Mouse (Mus musculus): ENCODE measurements around the gene Mcur1. TPM values are rescaled to one million over a fixed set of nuclear protein-coding genes. Genes with fewer than 3 reads are reported as not detected.

Mcur1 gene
- polyA plus RNA-seq, 1 experiment from 2014 or later: 14.5 TPM

DNA sequence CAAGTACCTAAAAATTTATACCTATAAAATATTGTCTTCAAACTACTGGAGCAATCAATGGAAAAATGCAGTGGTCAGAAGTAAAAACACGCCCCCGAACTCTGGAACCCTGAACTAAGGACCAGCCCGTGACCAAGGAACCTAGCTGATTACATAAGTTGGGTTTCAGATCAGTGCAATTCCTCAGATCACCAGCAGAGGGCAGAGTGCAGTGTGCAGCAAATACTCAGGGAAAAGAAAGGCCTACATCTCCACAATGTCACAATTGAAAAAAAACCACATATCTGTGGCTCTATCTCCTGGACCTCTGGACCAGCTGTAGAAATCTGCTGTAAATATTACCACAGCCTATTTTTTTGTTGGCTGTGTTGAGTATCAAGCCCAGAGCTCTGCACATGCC lies 13.1 kb downstream of the Mcur1 start:
- no peak overlapping the region for H3K4me2 ChIP-seq
- H3K36me3 ChIP-seq (ENCODE audit: control insufficient read depth, insufficient read depth, low read length): peaks cover 23% of the 10 kb centered on the region
- no peaks in the 10 kb centered on the region for H3K4me1 ChIP-seq (ENCODE audit: control insufficient read depth, insufficient read depth, low read length)
- no peak overlapping the region for H3K9ac ChIP-seq (ENCODE audit: low read depth, low read length)
- H3K9me3 ChIP-seq (replicated peaks; ENCODE audit: control insufficient read depth, low read length): no peaks in the 10 kb centered on the region
- no peak for ATAC-seq (replicated peaks; ENCODE audit: insufficient number of reproducible peaks, low FRiP score, low TSS enrichment)
- 27% methylated on average over 3 of the region's 3 CpGs for WGBS (ENCODE audit: insufficient replicate concordance)
- no peak overlapping the region for H3K4me3 ChIP-seq (ENCODE audit: low read depth, low read length)
- H3K27ac ChIP-seq (ENCODE audit: low read depth, low read length): no peak overlapping the region
- H3K27me3 ChIP-seq (ENCODE audit: control insufficient read depth, insufficient read depth, low read length): no peaks in the 10 kb centered on the region

DNA sequence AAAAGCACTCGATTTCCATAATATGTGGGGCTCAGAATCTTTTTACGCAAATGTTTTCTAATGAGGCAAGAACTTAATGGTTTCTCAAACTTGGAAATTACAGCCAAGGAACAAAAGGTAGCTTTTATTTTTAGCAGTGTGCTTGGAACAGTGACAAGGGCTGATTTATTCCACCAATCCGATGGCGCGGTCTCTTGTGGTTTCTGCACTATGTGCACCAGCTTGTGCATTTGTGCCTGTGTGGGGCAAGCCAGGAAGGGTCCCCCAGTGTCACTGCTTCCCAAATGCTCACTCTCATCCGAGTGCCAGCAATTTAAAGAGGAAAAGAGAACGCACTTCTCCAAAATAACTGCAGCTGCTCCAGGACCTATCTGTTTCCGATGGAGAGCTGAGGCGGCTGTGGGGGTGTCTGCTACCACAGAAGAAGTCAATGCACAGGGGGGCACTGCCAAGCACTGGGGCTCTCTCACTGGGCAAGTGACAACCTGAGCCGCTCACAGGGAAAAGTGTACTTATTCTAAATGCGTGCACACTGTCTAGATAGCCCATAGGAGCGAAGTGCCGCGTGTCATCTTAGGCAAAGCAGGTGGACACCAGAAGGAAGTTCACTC lies 19.7 kb downstream of the Mcur1 start:
- Histone ChIP-seq H3K4me2 (no peak overlapping the region), H3K4me1 (ENCODE audit: control insufficient read depth, insufficient read depth, low read length) (peaks cover 14% of the 10 kb centered on the region), H3K27me3 (ENCODE audit: control insufficient read depth, insufficient read depth, low read length) (no peaks in the 10 kb centered on the region), H3K4me3 (ENCODE audit: low read depth, low read length) (no peak overlapping the region), H3K36me3 (ENCODE audit: control insufficient read depth, insufficient read depth, low read length) (peaks cover 10% of the 10 kb centered on the region), H3K9me3 (replicated peaks; ENCODE audit: control insufficient read depth, low read length) (no peaks in the 10 kb centered on the region), H3K27ac (ENCODE audit: low read depth, low read length) (no peak overlapping the region), H3K9ac (ENCODE audit: low read depth, low read length) (no peak overlapping the region)
- ATAC-seq (replicated peaks; ENCODE audit: insufficient number of reproducible peaks, low FRiP score, low TSS enrichment): no peak
- 89% methylated on average over 14 of the region's 14 CpGs for WGBS (ENCODE audit: insufficient replicate concordance)

DNA sequence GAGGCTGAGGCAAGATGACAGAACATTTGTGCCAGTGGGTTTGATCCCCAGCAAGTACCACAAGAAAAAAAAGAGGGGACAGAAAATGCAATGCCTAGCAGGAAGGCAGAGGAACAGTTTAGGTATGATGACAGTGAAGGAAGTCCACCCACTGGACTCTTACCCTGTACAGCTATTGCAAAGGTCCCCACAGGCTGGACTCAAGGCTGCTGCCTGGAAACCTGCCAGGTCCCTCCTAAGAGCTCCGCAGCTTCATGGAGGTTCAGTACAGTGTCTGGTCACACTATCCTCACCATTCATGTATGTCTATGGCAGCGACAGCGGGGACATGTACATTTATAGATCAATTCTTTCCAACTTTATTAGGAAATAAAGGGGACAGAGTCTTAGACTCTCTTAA lies 20.6 kb downstream of the Mcur1 start:
- Histone ChIP-seq H3K27me3 (ENCODE audit: control insufficient read depth, insufficient read depth, low read length) (no peaks in the 10 kb centered on the region), H3K4me2 (no peak overlapping the region), H3K4me1 (ENCODE audit: control insufficient read depth, insufficient read depth, low read length) (peaks cover 14% of the 10 kb centered on the region), H3K9ac (ENCODE audit: low read depth, low read length) (no peak overlapping the region), H3K4me3 (ENCODE audit: low read depth, low read length) (no peak overlapping the region), H3K36me3 (ENCODE audit: control insufficient read depth, insufficient read depth, low read length) (peaks cover 7% of the 10 kb centered on the region), H3K27ac (ENCODE audit: low read depth, low read length) (no peak overlapping the region), H3K9me3 (replicated peaks; ENCODE audit: control insufficient read depth, low read length) (no peaks in the 10 kb centered on the region)
- ATAC-seq (replicated peaks; ENCODE audit: insufficient number of reproducible peaks, low FRiP score, low TSS enrichment): no peak
- WGBS (ENCODE audit: insufficient replicate concordance): 80% methylated on average over 3 of the region's 3 CpGs

DNA sequence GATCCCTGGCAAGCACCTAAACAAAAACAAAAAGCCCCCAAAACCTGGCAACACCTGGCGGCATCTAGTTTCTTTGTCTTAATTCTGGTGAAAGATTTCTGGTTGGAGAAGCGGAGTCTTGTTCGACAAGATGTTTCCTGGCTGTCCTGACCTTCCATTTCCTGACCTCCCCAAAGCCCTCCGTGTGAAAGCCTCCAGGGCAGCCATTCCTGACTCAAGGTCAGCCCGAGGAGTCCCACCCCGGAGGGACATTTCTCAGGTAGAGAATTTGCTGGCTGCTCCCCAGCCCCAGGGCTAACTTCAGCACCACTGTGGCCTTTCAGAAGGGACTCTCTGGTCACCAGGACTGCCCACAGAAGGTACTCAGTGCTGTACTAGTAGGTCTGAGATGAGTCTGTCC lies 22.1 kb downstream of the Mcur1 start:
- 49% methylated on average over 6 of the region's 6 CpGs for WGBS (ENCODE audit: insufficient replicate concordance)
- Histone ChIP-seq H3K4me1 (ENCODE audit: control insufficient read depth, insufficient read depth, low read length) (peaks cover 14% of the 10 kb centered on the region), H3K9me3 (replicated peaks; ENCODE audit: control insufficient read depth, low read length) (no peaks in the 10 kb centered on the region), H3K36me3 (ENCODE audit: control insufficient read depth, insufficient read depth, low read length) (no peaks in the 10 kb centered on the region), H3K4me2 (no peak overlapping the region), H3K4me3 (ENCODE audit: low read depth, low read length) (no peak overlapping the region), H3K27me3 (ENCODE audit: control insufficient read depth, insufficient read depth, low read length) (no peaks in the 10 kb centered on the region), H3K27ac (ENCODE audit: low read depth, low read length) (no peak overlapping the region), H3K9ac (ENCODE audit: low read depth, low read length) (no peak overlapping the region)
- ATAC-seq (replicated peaks; ENCODE audit: insufficient number of reproducible peaks, low FRiP score, low TSS enrichment): no peak

DNA sequence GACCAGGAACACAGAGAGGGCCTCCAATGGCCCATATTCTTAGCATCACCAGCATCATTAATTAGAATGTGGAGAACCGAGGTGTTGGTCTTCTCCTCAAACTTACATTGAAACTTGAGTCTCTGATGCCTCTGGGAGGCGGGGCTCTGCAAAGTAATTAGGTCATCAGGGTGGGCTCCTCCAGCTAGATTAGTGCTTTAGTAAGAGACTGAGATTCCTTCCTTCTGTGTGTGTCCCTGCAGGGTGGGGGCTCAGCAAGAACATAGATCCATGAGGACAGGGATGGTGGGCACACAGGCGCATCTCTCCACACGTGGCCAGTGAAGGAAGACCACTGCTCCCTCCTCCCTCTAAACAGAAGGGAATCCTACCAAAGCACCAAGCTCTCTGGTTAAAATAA lies 26.0 kb downstream of the Mcur1 start:
- Histone ChIP-seq H3K27me3 (ENCODE audit: control insufficient read depth, insufficient read depth, low read length) (no peaks in the 10 kb centered on the region), H3K4me3 (ENCODE audit: low read depth, low read length) (no peak overlapping the region), H3K9me3 (replicated peaks; ENCODE audit: control insufficient read depth, low read length) (no peaks in the 10 kb centered on the region), H3K36me3 (ENCODE audit: control insufficient read depth, insufficient read depth, low read length) (no peaks in the 10 kb centered on the region), H3K27ac (ENCODE audit: low read depth, low read length) (no peak overlapping the region), H3K9ac (ENCODE audit: low read depth, low read length) (no peak overlapping the region), H3K4me1 (ENCODE audit: control insufficient read depth, insufficient read depth, low read length) (peaks cover 41% of the 10 kb centered on the region), H3K4me2 (no peak overlapping the region)
- ATAC-seq (replicated peaks; ENCODE audit: insufficient number of reproducible peaks, low FRiP score, low TSS enrichment): no peak
- 70% methylated on average over 4 of the region's 4 CpGs for WGBS (ENCODE audit: insufficient replicate concordance)

DNA sequence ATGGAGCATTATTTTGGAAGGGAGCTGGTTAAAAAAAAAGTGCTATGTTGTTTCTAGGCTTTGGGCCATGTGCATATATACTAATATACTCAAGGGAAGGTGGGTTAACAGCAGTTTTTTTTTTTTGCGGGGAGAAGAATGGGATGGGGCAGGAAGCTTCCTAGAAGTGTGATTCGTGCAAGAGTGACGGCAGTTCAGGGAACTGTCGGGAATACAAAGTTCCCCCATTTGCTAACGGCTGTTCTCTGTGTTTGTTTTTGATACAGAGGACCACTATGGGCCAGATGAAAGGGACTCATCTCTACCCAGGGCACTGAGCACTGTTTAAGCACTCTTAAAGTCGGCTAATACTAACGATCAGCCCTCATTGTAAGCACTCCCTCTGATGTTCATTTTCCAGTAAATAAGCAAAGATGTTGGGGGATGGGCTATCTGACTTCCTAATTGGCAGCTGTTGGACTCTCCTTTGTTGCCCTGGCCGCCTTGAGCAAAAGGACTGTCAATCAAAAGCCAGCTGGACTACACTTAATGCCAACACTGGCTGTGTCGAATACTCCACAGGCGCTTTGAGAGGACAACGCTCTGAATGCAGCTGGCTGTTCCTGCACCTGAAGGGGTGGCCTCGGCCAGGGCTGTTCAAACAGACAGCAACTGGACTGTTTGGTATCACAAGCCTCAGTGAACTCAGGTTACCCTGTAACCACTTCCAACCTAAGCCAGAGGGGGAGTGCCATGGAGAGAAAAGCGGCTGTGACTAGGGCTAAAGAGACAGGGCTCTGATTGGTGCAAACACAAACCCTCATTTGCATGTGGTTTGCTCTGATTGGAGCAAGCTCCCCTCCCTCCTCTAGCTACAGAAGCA lies 28.9 kb downstream of the Mcur1 start:
- WGBS (ENCODE audit: insufficient replicate concordance): 20% methylated on average over 13 of the region's 13 CpGs
- H3K4me1 ChIP-seq (ENCODE audit: control insufficient read depth, insufficient read depth, low read length): peaks cover 27% of the 10 kb centered on the region
- no peaks in the 10 kb centered on the region for H3K9me3 ChIP-seq (replicated peaks; ENCODE audit: control insufficient read depth, low read length)
- peak overlapping the region; percentile 45 for H3K4me2 ChIP-seq
- H3K27me3 ChIP-seq (ENCODE audit: control insufficient read depth, insufficient read depth, low read length): no peaks in the 10 kb centered on the region
- H3K9ac ChIP-seq (ENCODE audit: low read depth, low read length): peak overlapping the region; percentile 3; the same call in 1 of the 2 replicates
- peak overlapping the region; percentile 81 for H3K27ac ChIP-seq (ENCODE audit: low read depth, low read length)
- H3K4me3 ChIP-seq (ENCODE audit: low read depth, low read length): no peak overlapping the region
- H3K36me3 ChIP-seq (ENCODE audit: control insufficient read depth, insufficient read depth, low read length): no peaks in the 10 kb centered on the region
- no peak; the same call in 1 of the 2 replicates for ATAC-seq (replicated peaks; ENCODE audit: insufficient number of reproducible peaks, low FRiP score, low TSS enrichment)

DNA sequence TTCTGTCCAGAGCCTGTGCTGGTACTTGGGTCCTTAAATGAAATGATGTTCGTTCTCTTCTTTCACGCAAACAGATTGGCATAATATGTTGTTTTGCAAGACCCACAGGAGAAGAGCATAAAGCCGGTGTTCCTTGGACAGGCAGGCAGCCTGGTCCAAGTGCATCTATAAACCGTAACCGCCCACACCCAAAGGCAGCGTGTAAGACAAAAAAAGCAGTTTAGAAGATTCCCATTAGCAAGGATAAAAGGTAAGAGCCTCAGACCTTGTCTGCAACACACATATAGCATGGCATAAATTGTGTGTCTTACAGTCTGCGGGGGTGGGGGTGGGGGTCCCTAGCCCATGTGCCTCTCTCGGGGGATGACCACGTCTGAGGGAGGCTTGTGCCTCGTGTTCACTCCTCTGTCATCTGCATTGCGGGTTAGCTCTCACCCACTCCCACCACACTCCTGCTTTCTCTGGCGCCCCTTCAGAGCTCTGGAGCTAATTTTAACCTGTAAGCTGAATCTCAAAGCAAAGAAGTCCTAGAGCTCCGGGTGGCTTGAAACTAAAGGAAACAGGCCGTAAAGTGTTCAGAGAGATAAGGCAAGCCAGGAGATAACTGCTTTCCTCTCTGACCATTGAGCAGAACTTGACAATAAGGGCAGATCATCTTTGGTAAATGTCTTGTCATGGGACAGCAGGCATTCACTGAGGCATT lies 29.7 kb downstream of the Mcur1 start:
- H3K9me3 ChIP-seq (replicated peaks; ENCODE audit: control insufficient read depth, low read length): no peaks in the 10 kb centered on the region
- H3K4me3 ChIP-seq (ENCODE audit: low read depth, low read length): no peak overlapping the region
- ATAC-seq (replicated peaks; ENCODE audit: insufficient number of reproducible peaks, low FRiP score, low TSS enrichment): no peak
- peak overlapping the region; percentile 81; the same call in 1 of the 2 replicates for H3K27ac ChIP-seq (ENCODE audit: low read depth, low read length)
- no peaks in the 10 kb centered on the region for H3K36me3 ChIP-seq (ENCODE audit: control insufficient read depth, insufficient read depth, low read length)
- no peaks in the 10 kb centered on the region for H3K27me3 ChIP-seq (ENCODE audit: control insufficient read depth, insufficient read depth, low read length)
- peaks cover 33% of the 10 kb centered on the region for H3K4me1 ChIP-seq (ENCODE audit: control insufficient read depth, insufficient read depth, low read length)
- 35% methylated on average over 14 of the region's 14 CpGs for WGBS (ENCODE audit: insufficient replicate concordance)
- H3K9ac ChIP-seq (ENCODE audit: low read depth, low read length): 0 out of 2 replicates have a peak overlapping the region, but pooled peaks have one; percentile 3
- peak overlapping the region; percentile 45 for H3K4me2 ChIP-seq

DNA sequence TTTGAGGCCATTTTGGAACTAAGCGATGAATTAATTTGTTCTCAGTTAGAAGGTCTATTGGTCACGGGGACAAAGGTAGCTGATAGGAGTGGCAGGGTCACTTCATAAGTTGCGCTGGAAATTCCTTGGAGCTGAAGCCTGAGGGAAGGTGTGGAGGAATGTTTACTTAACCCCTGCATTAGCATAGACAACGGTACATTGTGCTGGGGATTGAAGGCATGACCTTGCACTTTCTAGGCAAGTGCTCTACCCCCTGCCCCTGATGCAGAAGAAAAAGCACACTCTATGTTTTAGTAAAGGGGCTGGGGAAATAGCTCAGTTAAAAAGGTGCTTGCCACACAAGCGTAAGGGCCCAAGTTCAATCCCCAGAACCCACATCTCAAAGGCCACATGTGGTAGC lies 33.7 kb downstream of the Mcur1 start:
- peaks cover 48% of the 10 kb centered on the region for H3K4me1 ChIP-seq (ENCODE audit: control insufficient read depth, insufficient read depth, low read length)

More for the DNA sequence above, 33.7 kb downstream of the Mcur1 start:
- no peaks in the 10 kb centered on the region for H3K36me3 ChIP-seq (ENCODE audit: control insufficient read depth, insufficient read depth, low read length)
- no peak overlapping the region for H3K9ac ChIP-seq (ENCODE audit: low read depth, low read length)
- no peak overlapping the region for H3K4me2 ChIP-seq
- no peak for ATAC-seq (replicated peaks; ENCODE audit: insufficient number of reproducible peaks, low FRiP score, low TSS enrichment)
- H3K27ac ChIP-seq (ENCODE audit: low read depth, low read length): no peak overlapping the region
- WGBS (ENCODE audit: insufficient replicate concordance): 63% methylated on average over 5 of the region's 5 CpGs
- no peak overlapping the region for H3K4me3 ChIP-seq (ENCODE audit: low read depth, low read length)
- no peaks in the 10 kb centered on the region for H3K27me3 ChIP-seq (ENCODE audit: control insufficient read depth, insufficient read depth, low read length)
- no peaks in the 10 kb centered on the region for H3K9me3 ChIP-seq (replicated peaks; ENCODE audit: control insufficient read depth, low read length)

Data from heart, embryonic 11.5 days (tissue).